Mouse (Mus musculus) fat pad, adult 2 months (tissue): ENCODE data around the gene Asl.
"Not testable (repeated sequence)": the region's sequence is repeated elsewhere in the genome, so short reads cannot be mapped to it uniquely, and the experiment has no call there.

ENCODE experiments used
- DNase-seq: peaks from one replicate; pipeline ENCODE4 v3.0.0-alpha.2; 2011; ENCODE audit warnings: low read depth, low spot score; ENCODE audit errors: extremely low read depth

Gene Asl

GRCm38 (mm10) chr5:130046589-130046988 is 17.5 kb upstream of the Asl start:
- no peak for DNase-seq

- DNase-seq = no peak
Observed at GRCm38 (mm10) chr5:130046100-130046499, 17.1 kb upstream of the Asl start.

GRCm38 (mm10) chr5:130044201-130044695 is 15.2 kb upstream of the Asl start:
- DNase-seq = peak; percentile 64

GRCm38 (mm10) chr5:130043741-130044140 is 14.7 kb upstream of the Asl start:
- no peak for DNase-seq

- no peak for DNase-seq
Observed at GRCm38 (mm10) chr5:130041262-130041661, 12.2 kb upstream of the Asl start.

- DNase-seq = no peak
Observed at GRCm38 (mm10) chr5:130040797-130041196, 11.8 kb upstream of the Asl start.

- no peak for DNase-seq
Observed at GRCm38 (mm10) chr5:130037752-130038455, 8.9 kb upstream of the Asl start.

GRCm38 (mm10) chr5:130036300-130036699 is 7.3 kb upstream of the Asl start:
- not testable (repeated sequence) for DNase-seq

- no peak for DNase-seq
Observed at GRCm38 (mm10) chr5:130033869-130034268, 4.8 kb upstream of the Asl start.

- DNase-seq = no peak
Observed at GRCm38 (mm10) chr5:130031410-130032390, 2.7 kb upstream of the Asl start.

GRCm38 (mm10) chr5:130027696-130028095 is 1.4 kb downstream of the Asl start:
- no peak for DNase-seq

GRCm38 (mm10) chr5:130027134-130027533 is 1.9 kb downstream of the Asl start:
- no peak for DNase-seq

- peak; percentile 65 for DNase-seq
Observed at GRCm38 (mm10) chr5:130023767-130024539, 5.1 kb downstream of the Asl start.

- no peak for DNase-seq
Observed at GRCm38 (mm10) chr5:130023067-130023766, 5.8 kb downstream of the Asl start.

- no peak for DNase-seq
Observed at GRCm38 (mm10) chr5:130022366-130022765, 6.7 kb downstream of the Asl start.

- no peak for DNase-seq
Observed at GRCm38 (mm10) chr5:130021361-130021966, 7.6 kb downstream of the Asl start.

GRCm38 (mm10) chr5:130019461-130019860 is 9.6 kb downstream of the Asl start:
- DNase-seq = no peak

- no peak for DNase-seq
Observed at GRCm38 (mm10) chr5:130015104-130015503, 13.9 kb downstream of the Asl start.

- no peak for DNase-seq
Observed at GRCm38 (mm10) chr5:130010961-130011360, 18.1 kb downstream of the Asl start.

- DNase-seq = no peak
Observed at GRCm38 (mm10) chr5:130009784-130010183, 19.3 kb downstream of the Asl start.
